Mouse (Mus musculus): ENCODE results near the gene Lhfpl2.

- TF ChIP-seq CTCF (IDR thresholded peaks at IDR 0.05; ENCODE audit: control insufficient read depth, insufficient read depth, insufficient replicate concordance, low read depth, low read length) (no peak), POLR2A (IDR thresholded peaks at IDR 0.05; ENCODE audit: control insufficient read depth, low read depth, low read length) (no peak)
Measured at GRCm38 (mm10) chr13:94104866-94105475, 47.4 kb downstream of the Lhfpl2 start.

Data from testis, adult 2 months (tissue).